Mouse (Mus musculus) intestine, embryonic 14.5 days (tissue): ENCODE data around the gene Creb3. TPM values are rescaled to one million over a fixed set of nuclear protein-coding genes. Genes with fewer than 3 reads are reported as not detected.

Source experiments
- ATAC-seq: fragments of 200-750 bp; cut with Nextera tagmentation; replicated peaks from 2 replicates; pipeline ENCODE4 v1.8.0; 2017; ENCODE audit warnings: low read depth, moderate number of reproducible peaks, moderate TSS enrichment, moderate library complexity; ENCODE audit not compliant: low FRiP score, low TSS enrichment
- DNase-seq: peaks from one replicate; pipeline ENCODE4 v3.0.0-alpha.2; 2018; ENCODE audit warnings: low spot score
- H3K27ac ChIP-seq: fragments of 300-500 bp; sonication (generic); 2 replicates; pipeline ENCODE4 v1.5.1; 2014; ENCODE audit warnings: low read depth, mild to moderate bottlenecking, control low read depth
- H3K27me3 ChIP-seq: fragments of 300-500 bp; sonication (generic); replicated peaks from 2 replicates; pipeline ENCODE4 v1.6.1; 2014; ENCODE audit warnings: low read length, control low read depth; ENCODE audit not compliant: control insufficient read depth, insufficient read depth
- H3K36me3 ChIP-seq: fragments of 300-500 bp; sonication (generic); 2 replicates; pipeline ENCODE4 v1.6.1; 2014; ENCODE audit warnings: low read length, control low read depth; ENCODE audit not compliant: control insufficient read depth, insufficient read depth
- H3K4me1 ChIP-seq: fragments of 300-500 bp; sonication (generic); replicated peaks from 2 replicates; pipeline ENCODE4 v1.6.1; 2014; ENCODE audit warnings: low read length, control low read depth, mixed read lengths; ENCODE audit not compliant: control insufficient read depth, insufficient read depth
- H3K4me2 ChIP-seq: fragments of 300-500 bp; sonication (generic); 2 replicates; pipeline ENCODE4 v1.6.1; 2014; ENCODE audit warnings: low read length
- H3K4me3 ChIP-seq: fragments of 300-500 bp; sonication (generic); 2 replicates; pipeline ENCODE4 v1.5.1; 2014; ENCODE audit warnings: low read depth, low read length, control low read depth, mixed read lengths
- H3K9ac ChIP-seq: fragments of 300-500 bp; sonication (generic); 2 replicates; pipeline ENCODE4 v1.6.1; 2014; ENCODE audit warnings: mild to moderate bottlenecking, low read length
- H3K9me3 ChIP-seq: fragments of 300-500 bp; sonication (generic); 2 replicates; pipeline ENCODE4 v1.6.1; 2016; ENCODE audit warnings: low read length, control low read depth; ENCODE audit not compliant: control insufficient read depth
- WGBS: fragments of 180-500 bp; shearing (Covaris S2); extraction: QIAGEN DNeasy Blood & Tissue Kit; methylation state at CpG from one replicate; pipeline ENCODE4 v1.1.7; 2014; 5-methylcytosine and 5-hydroxymethylcytosine counted together
- polyA plus RNA-seq: library from polyadenylated mRNA; unstranded; fragments of >200 nt; fragmentation: Nextera tagmentation; extraction: Ambion mirVana; gene quantifications from 2 replicates; pipeline ENCODE4 v1.2.1, GENCODE M21; 2014

Creb3 gene
- polyA plus RNA-seq, result 64.8 and 68.6 TPM in 2 replicates

DNA sequence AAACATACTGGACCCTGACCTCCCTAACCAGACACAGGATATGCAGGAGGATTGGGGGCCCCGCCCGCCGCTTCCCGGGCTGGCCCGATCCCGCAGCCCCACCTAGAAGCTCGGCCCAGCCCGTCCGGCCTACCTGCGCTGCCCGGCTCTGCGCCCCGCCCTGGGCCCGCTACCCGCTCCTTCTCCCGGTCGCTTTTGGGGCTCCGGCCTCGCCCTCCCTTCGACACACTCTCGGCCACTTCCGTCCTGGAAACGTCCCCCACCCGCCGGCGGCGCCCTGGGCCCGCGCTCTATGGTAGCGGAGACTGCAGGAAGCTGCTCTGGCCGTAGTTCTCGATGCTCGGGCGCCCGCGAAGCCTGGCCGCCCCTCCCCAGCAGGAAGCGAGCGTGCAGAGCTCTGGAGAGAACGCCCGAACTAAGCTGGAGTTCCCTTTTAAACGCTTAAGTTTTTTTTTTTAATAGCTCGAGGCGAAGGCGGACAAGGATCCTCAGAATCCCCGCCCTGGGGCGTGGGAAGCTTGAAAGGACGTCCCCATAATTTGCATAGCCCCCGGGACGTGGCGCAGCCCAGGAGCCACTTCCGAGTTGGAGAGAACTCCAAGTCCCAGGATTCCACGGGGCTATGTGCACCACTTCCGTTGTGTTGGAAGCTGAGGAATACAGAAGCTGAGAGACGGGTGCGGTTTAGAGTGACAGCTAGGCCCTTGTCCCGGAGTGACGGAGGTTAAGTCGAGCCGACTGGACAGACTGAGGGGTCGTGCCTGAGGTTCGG, at the start of gene Creb3, which contains the start of gene Tln1:
Gene Creb3, plus strand, starts transcription at position 336 of the 772 bp plus-strand sequence.
Gene Tln1, minus strand, starts transcription at position 695 of the 772 bp plus-strand sequence.
- H3K27me3 ChIP-seq, result no peaks in the 10 kb centered on the region
- peak; percentile 92 for ATAC-seq
- under 1% methylated on average over 61 of the region's 62 CpGs for WGBS

DNA sequence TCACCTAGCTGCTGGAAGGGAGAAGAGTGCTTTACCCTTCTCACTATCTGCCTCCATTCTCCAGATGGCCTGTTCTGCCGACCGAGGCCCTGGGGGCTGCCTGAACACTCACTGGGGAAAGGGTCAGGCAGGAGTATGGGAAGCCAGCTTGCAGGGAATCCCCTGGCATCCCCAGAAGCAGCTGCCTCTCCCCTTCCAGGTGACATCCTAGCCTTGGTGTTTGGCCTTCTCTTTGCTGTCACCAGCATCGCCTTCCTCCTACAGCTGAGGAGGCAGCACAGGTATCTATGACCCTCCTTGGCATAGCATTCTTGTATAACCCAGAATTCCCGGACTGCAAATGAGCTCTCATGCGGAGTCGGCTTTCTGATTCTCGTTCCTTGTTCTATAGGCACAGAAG, 49.5 kb upstream of the Creb3 start:
- H3K27me3 ChIP-seq, result no peaks in the 10 kb centered on the region
- H3K36me3 ChIP-seq, result peaks cover 20% of the 10 kb centered on the region
- H3K9ac ChIP-seq, result no peak overlapping the region
- ATAC-seq (no peak), DNase-seq (no peak)
- no peak overlapping the region for H3K4me3 ChIP-seq
- H3K9me3 ChIP-seq, result no peaks in the 10 kb centered on the region
- 64% methylated on average over 7 of the region's 7 CpGs for WGBS
- H3K27ac ChIP-seq, result no peak overlapping the region
- H3K4me1 ChIP-seq, result peaks cover 12% of the 10 kb centered on the region; the same call in 1 of the 2 replicates
- no peak overlapping the region for H3K4me2 ChIP-seq

More for the DNA sequence above, at the start of gene Creb3, which contains the start of gene Tln1:
- H3K4me2 ChIP-seq, result peak within 1 kb of the TSS; percentile 75
- H3K4me3 ChIP-seq, result peak within 1 kb of the TSS; percentile 84
- H3K27ac ChIP-seq, result peak within 1 kb of the TSS; percentile 99
- H3K36me3 ChIP-seq, result peaks cover 29% of the 10 kb centered on the region
- no peaks in the 10 kb centered on the region for H3K9me3 ChIP-seq
- DNase-seq, result peak; percentile 96
- H3K4me1 ChIP-seq, result peaks cover 52% of the 10 kb centered on the region
- peak within 1 kb of the TSS; percentile 92 for H3K9ac ChIP-seq

DNA sequence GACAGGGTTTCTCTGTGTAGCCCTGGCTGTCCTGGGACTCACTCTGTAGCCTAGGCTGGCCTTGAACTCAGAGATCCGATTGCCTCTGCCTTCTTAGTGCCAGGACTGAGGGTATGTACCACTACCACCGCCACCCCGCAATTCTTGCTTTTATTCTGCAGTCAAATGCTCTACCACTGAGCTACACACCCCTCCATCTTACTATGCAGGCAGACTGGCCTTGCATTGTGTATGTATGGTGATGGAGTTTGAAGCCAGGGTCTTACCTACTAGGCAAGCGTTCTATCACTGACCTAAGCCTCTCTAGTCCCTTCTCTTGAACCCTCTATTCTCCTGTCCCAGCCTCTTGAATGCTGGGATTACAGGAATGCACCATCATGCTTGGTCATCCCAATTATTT, 48.8 kb upstream of the Creb3 start:
- H3K27me3 ChIP-seq, result no peaks in the 10 kb centered on the region
- no peak overlapping the region for H3K4me2 ChIP-seq
- no peak for DNase-seq
- 88% methylated on average over 4 of the region's 4 CpGs for WGBS
- H3K27ac ChIP-seq, result no peak overlapping the region
- no peak for ATAC-seq
- peaks cover 6% of the 10 kb centered on the region; the same call in 1 of the 2 replicates for H3K4me1 ChIP-seq
- H3K9ac ChIP-seq, result no peak overlapping the region
- no peak overlapping the region for H3K4me3 ChIP-seq
- peaks cover 27% of the 10 kb centered on the region for H3K36me3 ChIP-seq
- H3K9me3 ChIP-seq, result no peaks in the 10 kb centered on the region

DNA sequence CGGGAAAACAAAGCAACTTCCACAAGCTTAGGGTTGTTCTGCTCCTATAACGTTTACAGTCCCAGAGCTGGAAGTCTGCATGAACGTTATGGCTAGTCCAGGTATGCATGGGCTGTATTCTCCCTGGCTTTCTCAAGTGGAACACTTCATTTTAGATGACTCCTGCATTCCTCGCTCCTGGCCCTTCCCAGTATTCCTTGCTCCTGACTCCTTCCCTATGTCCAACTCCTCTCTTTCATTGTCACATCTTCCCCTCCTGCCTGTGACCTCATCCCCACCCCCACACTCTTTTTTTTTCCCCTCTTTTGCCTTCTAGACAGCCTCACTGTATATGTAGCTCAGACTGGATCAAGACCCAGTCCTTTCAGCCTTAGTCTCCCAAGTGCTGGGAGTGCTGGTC, 48.3 kb upstream of the Creb3 start:
- WGBS, result 67% methylated on average over 4 of the region's 4 CpGs
- no peaks in the 10 kb centered on the region for H3K27me3 ChIP-seq
- no peak overlapping the region for H3K4me3 ChIP-seq
- H3K4me1 ChIP-seq, result peaks cover 5% of the 10 kb centered on the region; the same call in 1 of the 2 replicates
- H3K27ac ChIP-seq, result no peak overlapping the region
- H3K4me2 ChIP-seq, result no peak overlapping the region
- DNase-seq, result no peak
- H3K36me3 ChIP-seq, result peaks cover 28% of the 10 kb centered on the region
- no peaks in the 10 kb centered on the region for H3K9me3 ChIP-seq
- no peak for ATAC-seq
- H3K9ac ChIP-seq, result no peak overlapping the region

DNA sequence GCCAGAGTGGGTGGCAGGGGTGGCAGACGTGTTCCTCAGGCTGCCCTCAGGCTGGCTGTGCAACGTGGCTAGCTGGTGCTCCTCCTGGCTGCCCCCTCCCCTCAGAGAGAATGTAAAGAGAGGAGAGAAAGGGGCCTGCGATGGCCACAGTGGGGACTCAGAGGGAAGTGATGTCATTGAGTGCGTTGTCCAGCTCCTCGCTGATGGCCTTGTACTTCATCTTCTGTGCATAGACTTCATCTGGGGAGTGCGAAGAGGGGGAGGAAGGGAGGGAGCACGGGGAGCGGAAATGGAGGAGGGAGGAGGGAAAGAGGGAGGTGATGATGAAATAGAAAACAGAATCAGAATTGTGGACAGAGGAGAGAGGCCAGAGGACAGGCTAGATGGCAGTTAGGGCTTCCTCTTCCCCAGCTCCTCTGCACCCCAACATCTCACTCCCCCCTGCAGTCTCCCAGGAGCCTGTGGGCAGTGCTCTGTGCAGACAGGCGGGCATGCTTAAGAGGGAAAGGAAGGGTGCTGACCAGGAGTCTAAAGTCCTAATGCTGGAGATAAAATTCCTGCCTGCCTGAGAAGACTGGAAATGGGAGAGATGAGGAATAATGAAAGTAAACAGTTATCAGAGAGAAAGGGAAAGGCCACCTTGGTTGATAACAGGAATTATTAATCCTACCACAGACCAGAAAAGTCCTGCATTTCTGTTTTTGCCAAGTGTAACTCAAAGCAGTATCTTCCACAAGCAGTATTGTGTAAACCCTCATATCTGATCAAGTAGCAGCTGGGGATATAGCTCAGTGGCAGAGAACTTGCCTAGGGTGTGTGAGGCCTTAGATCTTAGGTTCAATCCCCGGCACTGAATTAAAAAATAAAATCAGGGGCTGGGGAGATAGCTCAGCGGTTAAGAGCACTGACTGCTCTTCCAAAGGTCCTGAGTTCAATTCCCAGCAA, 46.1 kb upstream of the Creb3 start:
- Histone ChIP-seq H3K4me1 (peaks cover 8% of the 10 kb centered on the region), H3K27ac (no peak overlapping the region), H3K9ac (no peak overlapping the region), H3K27me3 (no peaks in the 10 kb centered on the region), H3K9me3 (no peaks in the 10 kb centered on the region), H3K4me3 (no peak overlapping the region), H3K4me2 (no peak overlapping the region), H3K36me3 (peaks cover 33% of the 10 kb centered on the region)
- WGBS, result 68% methylated on average over 11 of the region's 11 CpGs
- no peak for ATAC-seq
- no peak for DNase-seq

DNA sequence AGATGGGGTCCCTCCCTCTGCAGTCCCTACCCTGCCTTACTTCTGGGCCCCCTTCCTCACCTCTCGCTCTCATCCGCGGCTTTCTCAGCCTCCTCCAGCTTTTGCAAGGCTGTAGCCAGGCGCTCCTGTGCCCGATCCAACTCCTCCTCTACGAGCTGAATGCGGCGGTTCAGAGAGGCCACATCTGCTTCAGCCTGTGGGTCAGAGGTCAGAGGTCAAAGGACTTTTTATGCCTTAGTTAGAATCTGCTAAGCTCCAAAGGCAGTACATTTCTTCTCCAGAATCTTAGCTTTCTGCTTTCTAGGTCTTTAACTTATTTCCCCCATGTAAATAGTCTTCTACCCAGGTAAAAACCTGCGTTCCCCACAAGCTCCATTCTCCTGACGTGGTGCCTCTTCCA, 42.6 kb upstream of the Creb3 start:
- peak overlapping the region; percentile 1; the same call in 1 of the 2 replicates for H3K4me3 ChIP-seq
- no peak overlapping the region for H3K27ac ChIP-seq
- no peaks in the 10 kb centered on the region for H3K27me3 ChIP-seq
- peaks cover 33% of the 10 kb centered on the region for H3K36me3 ChIP-seq
- WGBS, result 31% methylated on average over 10 of the region's 10 CpGs
- H3K9ac ChIP-seq, result no peak overlapping the region
- peaks cover 23% of the 10 kb centered on the region for H3K4me1 ChIP-seq
- DNase-seq, result no peak
- H3K4me2 ChIP-seq, result peak overlapping the region; percentile 71
- no peaks in the 10 kb centered on the region for H3K9me3 ChIP-seq
- ATAC-seq, result no peak

DNA sequence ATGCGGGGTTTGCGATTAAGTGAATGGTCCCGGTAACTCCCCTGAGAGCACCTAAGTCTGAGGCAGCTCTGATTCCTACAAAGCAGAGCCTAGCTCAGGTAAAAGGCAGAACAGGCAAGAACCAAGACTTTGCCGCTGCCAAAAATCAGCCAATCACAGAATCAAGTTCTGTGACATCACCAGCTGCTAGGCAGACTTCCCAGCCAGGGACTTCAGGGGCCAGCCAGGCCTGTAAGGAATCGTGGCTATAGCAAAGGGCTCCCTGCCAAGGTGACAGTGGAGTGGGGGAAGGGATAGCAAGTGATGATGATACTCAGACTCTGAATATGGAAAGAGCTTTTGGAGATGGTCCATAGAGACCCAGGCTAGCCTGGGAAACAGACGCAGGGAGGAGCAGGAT, 42.2 kb upstream of the Creb3 start:
- H3K4me3 ChIP-seq, result peak overlapping the region; percentile 1

DNA sequence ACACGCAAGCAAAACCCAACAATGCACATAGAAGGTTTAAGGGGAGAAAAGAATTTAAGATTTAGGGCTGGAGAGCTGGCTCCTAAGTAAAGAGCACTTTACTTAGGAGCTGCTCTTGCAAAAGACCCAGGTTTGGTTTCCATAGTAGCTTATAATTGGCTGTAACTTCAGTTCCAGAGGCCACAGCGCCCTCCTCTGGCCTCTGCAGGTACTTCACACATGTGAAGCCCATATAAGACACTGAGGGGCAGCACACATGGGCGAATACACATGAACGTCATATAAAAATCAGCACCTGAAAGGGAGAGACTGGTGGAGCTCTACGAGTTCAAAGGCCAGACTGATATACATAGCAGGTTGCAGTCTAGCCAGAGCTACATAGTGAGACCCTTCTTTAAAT, 34.3 kb upstream of the Creb3 start:
- DNase-seq, result no peak
- Histone ChIP-seq H3K4me2 (no peak overlapping the region), H3K36me3 (peaks cover 21% of the 10 kb centered on the region), H3K27me3 (no peaks in the 10 kb centered on the region), H3K4me1 (0 out of 2 replicates have a peak, but pooled peaks cover 7% of the 10 kb centered on the region), H3K9ac (no peak overlapping the region), H3K27ac (no peak overlapping the region), H3K9me3 (no peaks in the 10 kb centered on the region), H3K4me3 (no peak overlapping the region)
- 68% methylated on average over 5 of the region's 5 CpGs for WGBS
- no peak for ATAC-seq

More for the DNA sequence above, 42.2 kb upstream of the Creb3 start:
- DNase-seq, result peak; percentile 100
- Histone ChIP-seq H3K4me2 (peak overlapping the region; percentile 71), H3K36me3 (peaks cover 33% of the 10 kb centered on the region), H3K27me3 (no peaks in the 10 kb centered on the region), H3K9me3 (no peaks in the 10 kb centered on the region), H3K27ac (no peak overlapping the region), H3K9ac (no peak overlapping the region), H3K4me1 (peaks cover 23% of the 10 kb centered on the region)
- peak; percentile 29; the same call in 1 of the 2 replicates for ATAC-seq
- WGBS, result 12% methylated on average over 6 of the region's 6 CpGs
